Mouse (Mus musculus): Measurements from ENCODE around the gene Sarm1. TPM values are rescaled to one million over a fixed set of nuclear protein-coding genes. Genes with fewer than 3 reads are reported as not detected.

Sarm1 gene
- polyA plus RNA-seq, 1 experiment from 2014 or later, result 0.55 TPM

DNA sequence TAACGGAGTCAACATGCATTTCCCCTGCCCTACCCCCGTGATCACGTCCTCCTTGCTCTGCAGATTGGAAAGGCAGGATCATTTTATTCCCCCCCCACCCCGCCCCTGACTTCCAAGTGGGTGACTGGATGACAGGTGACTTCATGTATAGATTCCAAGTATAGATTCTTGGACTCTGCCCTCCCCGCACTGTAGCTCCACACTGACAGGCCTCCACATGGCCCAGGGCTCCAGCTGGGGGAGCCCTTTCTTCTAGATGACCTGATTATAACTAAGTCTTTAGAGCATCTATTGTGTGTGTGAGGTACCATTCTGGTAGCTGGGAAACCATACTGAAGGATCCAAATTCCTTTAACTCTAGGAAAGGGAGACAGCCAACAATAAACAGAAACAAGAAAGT lies 34.9 kb downstream of the Sarm1 start:
- Histone ChIP-seq H3K9ac (ENCODE audit: low read depth, low read length) (no peak overlapping the region), H3K9me3 (replicated peaks; ENCODE audit: low read length) (no peaks in the 10 kb centered on the region), H3K27ac (no peak overlapping the region), H3K36me3 (ENCODE audit: insufficient read depth, low read length) (no peaks in the 10 kb centered on the region), H3K4me1 (replicated peaks; ENCODE audit: insufficient read depth, low read length) (peaks cover 14% of the 10 kb centered on the region; the same call in 1 of the 2 replicates), H3K4me3 (replicated peaks; ENCODE audit: low read depth, low read length) (no peak overlapping the region), H3K4me2 (ENCODE audit: low read length) (no peak overlapping the region), H3K27me3 (ENCODE audit: insufficient read depth, low read length) (no peaks in the 10 kb centered on the region)
- WGBS, result 78% methylated on average over 5 of the region's 5 CpGs
- no peak for TF ChIP-seq CTCF (IDR thresholded peaks at IDR 0.05; ENCODE audit: low read depth)
- DNase-seq (ENCODE audit: low spot score), result no peak
- ATAC-seq (replicated peaks; ENCODE audit: low FRiP score, low read depth), result no peak

- ATAC-seq (replicated peaks; ENCODE audit: low FRiP score, low read depth) (no peak), DNase-seq (ENCODE audit: low spot score) (no peak)
- no peak overlapping the region for H3K4me2 ChIP-seq (ENCODE audit: low read length)
- no peak overlapping the region for H3K4me3 ChIP-seq (replicated peaks; ENCODE audit: low read depth, low read length)
- H3K9me3 ChIP-seq (replicated peaks; ENCODE audit: low read length), result no peaks in the 10 kb centered on the region
- no peak overlapping the region for H3K9ac ChIP-seq (ENCODE audit: low read depth, low read length)
- no peaks in the 10 kb centered on the region for H3K36me3 ChIP-seq (ENCODE audit: insufficient read depth, low read length)
- no peak overlapping the region for H3K27ac ChIP-seq
- H3K27me3 ChIP-seq (ENCODE audit: insufficient read depth, low read length), result no peaks in the 10 kb centered on the region
- peak; percentile 52; the same call in 1 of the 2 replicates for TF ChIP-seq CTCF (IDR thresholded peaks at IDR 0.05; ENCODE audit: low read depth)
- peaks cover 14% of the 10 kb centered on the region; the same call in 1 of the 2 replicates for H3K4me1 ChIP-seq (replicated peaks; ENCODE audit: insufficient read depth, low read length)
- 59% methylated on average over 1 of the region's 1 CpGs for WGBS
These were observed 35.7 kb downstream of the Sarm1 start for GRCm38 (mm10) chr11:78461894-78462293.

DNA sequence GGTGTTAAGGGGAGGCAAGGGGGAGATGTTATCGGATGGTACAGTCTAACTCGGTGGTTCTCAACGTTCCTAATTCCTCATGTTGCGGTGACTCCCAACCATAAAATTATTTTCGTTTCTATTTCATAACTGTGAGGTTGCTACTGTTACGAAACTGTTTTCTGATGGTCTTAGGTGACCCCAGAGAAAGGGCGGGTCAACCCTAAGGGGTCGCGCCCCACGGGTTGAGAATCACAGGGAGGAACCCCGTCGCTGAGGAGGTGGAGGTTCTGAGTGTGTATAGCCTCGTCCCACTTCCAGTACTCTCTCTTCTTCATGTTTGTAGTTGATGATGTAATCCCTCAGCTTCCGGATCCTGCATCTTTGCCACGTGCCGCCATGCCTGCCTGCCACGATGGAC lies 38.8 kb downstream of the Sarm1 start:
- Histone ChIP-seq H3K4me1 (replicated peaks; ENCODE audit: insufficient read depth, low read length) (no peaks in the 10 kb centered on the region), H3K4me2 (ENCODE audit: low read length) (no peak overlapping the region), H3K9me3 (replicated peaks; ENCODE audit: low read length) (no peaks in the 10 kb centered on the region), H3K27ac (no peak overlapping the region), H3K9ac (ENCODE audit: low read depth, low read length) (no peak overlapping the region), H3K27me3 (ENCODE audit: insufficient read depth, low read length) (no peaks in the 10 kb centered on the region), H3K4me3 (replicated peaks; ENCODE audit: low read depth, low read length) (no peak overlapping the region), H3K36me3 (ENCODE audit: insufficient read depth, low read length) (no peaks in the 10 kb centered on the region)
- DNase-seq (ENCODE audit: low spot score), result no peak
- 82% methylated on average over 17 of the region's 17 CpGs for WGBS
- no peak for ATAC-seq (replicated peaks; ENCODE audit: low FRiP score, low read depth)
- no peak for TF ChIP-seq CTCF (IDR thresholded peaks at IDR 0.05; ENCODE audit: low read depth)

DNA sequence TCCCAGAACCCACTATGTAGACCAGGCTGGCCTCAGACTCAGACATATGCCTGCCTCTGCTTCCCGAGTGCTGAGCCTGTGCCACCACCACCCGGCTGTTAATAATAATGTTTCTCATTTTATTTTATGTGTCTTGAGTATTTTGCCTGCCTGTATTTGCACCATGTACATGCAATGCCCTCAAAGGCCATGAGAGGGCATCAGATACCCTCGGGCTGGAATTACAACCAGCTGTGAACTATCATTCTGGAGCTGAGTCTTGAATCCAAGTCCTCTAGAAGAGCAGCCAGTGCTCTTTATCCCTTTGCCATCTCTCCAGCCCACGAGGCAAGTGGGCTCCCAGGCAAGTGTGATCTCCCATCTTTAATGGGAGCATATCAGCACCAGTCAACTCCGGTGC lies 42.2 kb downstream of the Sarm1 start:
- ATAC-seq (replicated peaks; ENCODE audit: low FRiP score, low read depth) (no peak), DNase-seq (ENCODE audit: low spot score) (peak; percentile 40)
- no peaks in the 10 kb centered on the region for H3K36me3 ChIP-seq (ENCODE audit: insufficient read depth, low read length)
- H3K9ac ChIP-seq (ENCODE audit: low read depth, low read length), result no peak overlapping the region
- no peaks in the 10 kb centered on the region for H3K4me1 ChIP-seq (replicated peaks; ENCODE audit: insufficient read depth, low read length)
- H3K27me3 ChIP-seq (ENCODE audit: insufficient read depth, low read length), result no peaks in the 10 kb centered on the region
- no peak overlapping the region for H3K4me3 ChIP-seq (replicated peaks; ENCODE audit: low read depth, low read length)
- H3K4me2 ChIP-seq (ENCODE audit: low read length), result no peak overlapping the region
- TF ChIP-seq CTCF (IDR thresholded peaks at IDR 0.05; ENCODE audit: low read depth), result peak; percentile 72
- WGBS, result 39% methylated on average over 5 of the region's 5 CpGs
- H3K27ac ChIP-seq, result no peak overlapping the region
- no peaks in the 10 kb centered on the region for H3K9me3 ChIP-seq (replicated peaks; ENCODE audit: low read length)

GRCm38 (mm10) chr11:78454276-78454675 lies 43.3 kb downstream of the Sarm1 start:
- H3K4me3 ChIP-seq (replicated peaks; ENCODE audit: low read depth, low read length), result no peak overlapping the region
- no peak overlapping the region for H3K27ac ChIP-seq
- no peak overlapping the region for H3K9ac ChIP-seq (ENCODE audit: low read depth, low read length)
- H3K36me3 ChIP-seq (ENCODE audit: insufficient read depth, low read length), result no peaks in the 10 kb centered on the region
- no peaks in the 10 kb centered on the region for H3K9me3 ChIP-seq (replicated peaks; ENCODE audit: low read length)
- 75% methylated on average over 7 of the region's 7 CpGs for WGBS
- DNase-seq (ENCODE audit: low spot score) (no peak), ATAC-seq (replicated peaks; ENCODE audit: low FRiP score, low read depth) (no peak)
- H3K4me1 ChIP-seq (replicated peaks; ENCODE audit: insufficient read depth, low read length), result no peaks in the 10 kb centered on the region
- H3K4me2 ChIP-seq (ENCODE audit: low read length), result no peak overlapping the region
- TF ChIP-seq CTCF (IDR thresholded peaks at IDR 0.05; ENCODE audit: low read depth), result no peak
- H3K27me3 ChIP-seq (ENCODE audit: insufficient read depth, low read length), result no peaks in the 10 kb centered on the region

- peak; percentile 75 for DNase-seq (ENCODE audit: low spot score)
- 19% methylated on average over 4 of the region's 4 CpGs for WGBS
These were observed 43.9 kb downstream of the Sarm1 start for GRCm38 (mm10) chr11:78453675-78454074.

GRCm38 (mm10) chr11:78450337-78450736 lies 47.2 kb downstream of the Sarm1 start:
- ATAC-seq (replicated peaks; ENCODE audit: low FRiP score, low read depth) (no peak), DNase-seq (ENCODE audit: low spot score) (no peak)

More at GRCm38 (mm10) chr11:78453675-78454074, 43.9 kb downstream of the Sarm1 start:
- Histone ChIP-seq H3K27ac (no peak overlapping the region), H3K4me3 (replicated peaks; ENCODE audit: low read depth, low read length) (no peak overlapping the region), H3K27me3 (ENCODE audit: insufficient read depth, low read length) (no peaks in the 10 kb centered on the region), H3K9me3 (replicated peaks; ENCODE audit: low read length) (no peaks in the 10 kb centered on the region), H3K4me1 (replicated peaks; ENCODE audit: insufficient read depth, low read length) (no peaks in the 10 kb centered on the region), H3K9ac (ENCODE audit: low read depth, low read length) (no peak overlapping the region), H3K4me2 (ENCODE audit: low read length) (no peak overlapping the region), H3K36me3 (ENCODE audit: insufficient read depth, low read length) (no peaks in the 10 kb centered on the region)
- TF ChIP-seq CTCF (IDR thresholded peaks at IDR 0.05; ENCODE audit: low read depth), result peak; percentile 99
- no peak for ATAC-seq (replicated peaks; ENCODE audit: low FRiP score, low read depth)

More at GRCm38 (mm10) chr11:78450337-78450736, 47.2 kb downstream of the Sarm1 start:
- H3K36me3 ChIP-seq (ENCODE audit: insufficient read depth, low read length), result no peaks in the 10 kb centered on the region
- no peak overlapping the region for H3K9ac ChIP-seq (ENCODE audit: low read depth, low read length)
- no peak for TF ChIP-seq CTCF (IDR thresholded peaks at IDR 0.05; ENCODE audit: low read depth)
- no peaks in the 10 kb centered on the region for H3K4me1 ChIP-seq (replicated peaks; ENCODE audit: insufficient read depth, low read length)
- no peak overlapping the region for H3K27ac ChIP-seq
- no peak overlapping the region for H3K4me3 ChIP-seq (replicated peaks; ENCODE audit: low read depth, low read length)
- H3K27me3 ChIP-seq (ENCODE audit: insufficient read depth, low read length), result no peaks in the 10 kb centered on the region
- 29% methylated on average over 2 of the region's 2 CpGs for WGBS
- H3K9me3 ChIP-seq (replicated peaks; ENCODE audit: low read length), result no peaks in the 10 kb centered on the region
- H3K4me2 ChIP-seq (ENCODE audit: low read length), result no peak overlapping the region
